Mouse (Mus musculus) layer of hippocampus, adult 9-11 months (tissue): Measurements from ENCODE around the gene 6430548M08Rik.

Experiments
- DNase-seq: peaks from one replicate; pipeline ENCODE4 v3.0.0; 2022

Gene 6430548M08Rik

DNA sequence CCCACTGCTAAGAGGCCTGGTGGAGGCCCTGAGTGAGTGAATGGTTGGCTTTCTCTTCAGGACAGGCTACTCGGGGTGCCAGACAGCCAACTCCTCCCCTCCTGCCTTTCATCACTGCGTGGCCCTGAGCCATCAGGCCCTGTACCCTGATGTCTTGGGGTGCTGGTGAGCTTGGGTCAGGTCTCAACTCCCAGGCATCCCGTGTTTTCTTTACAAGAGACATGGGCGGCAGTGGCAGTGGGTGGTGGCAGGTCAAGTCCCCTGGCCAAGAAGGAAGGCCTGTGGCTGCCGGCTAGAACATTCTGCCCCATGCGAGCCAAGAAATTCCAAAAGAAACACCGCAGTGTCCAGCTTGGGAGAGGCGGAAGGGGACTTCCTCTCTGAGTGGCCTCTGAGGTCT is 72.5 kb downstream of the 6430548M08Rik start:
- no peak for DNase-seq

DNA sequence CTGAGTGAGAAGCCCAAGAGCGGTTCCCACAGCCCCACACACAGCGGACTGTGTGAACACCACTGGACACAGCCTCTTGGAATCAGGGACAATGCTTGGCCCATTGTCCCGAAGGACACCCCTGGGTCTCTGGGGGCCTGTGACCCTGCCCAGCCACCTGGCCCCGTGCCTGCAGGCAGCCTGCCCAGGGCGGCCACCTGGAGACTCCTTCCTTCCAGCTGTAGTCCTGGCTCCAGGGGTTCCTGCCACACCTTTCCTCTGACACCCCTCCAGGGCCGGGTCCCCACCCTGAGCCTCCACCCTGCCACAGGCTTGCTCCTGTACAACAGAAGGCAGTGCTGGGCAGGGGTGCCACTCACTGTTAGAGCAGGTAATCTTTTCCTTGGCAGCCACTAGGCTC is 74.6 kb downstream of the 6430548M08Rik start:
- DNase-seq: no peak

GRCm38 (mm10) chr8:120189440-120189839 is 75.5 kb downstream of the 6430548M08Rik start:
- no peak for DNase-seq

- DNase-seq: no peak
These were observed 76.3 kb downstream of the 6430548M08Rik start for GRCm38 (mm10) chr8:120190107-120190809.

- peak; percentile 88 for DNase-seq
These were observed 77.0 kb downstream of the 6430548M08Rik start for GRCm38 (mm10) chr8:120190810-120191413.

- DNase-seq: no peak
These were observed 77.7 kb downstream of the 6430548M08Rik start for GRCm38 (mm10) chr8:120191633-120192032.

DNA sequence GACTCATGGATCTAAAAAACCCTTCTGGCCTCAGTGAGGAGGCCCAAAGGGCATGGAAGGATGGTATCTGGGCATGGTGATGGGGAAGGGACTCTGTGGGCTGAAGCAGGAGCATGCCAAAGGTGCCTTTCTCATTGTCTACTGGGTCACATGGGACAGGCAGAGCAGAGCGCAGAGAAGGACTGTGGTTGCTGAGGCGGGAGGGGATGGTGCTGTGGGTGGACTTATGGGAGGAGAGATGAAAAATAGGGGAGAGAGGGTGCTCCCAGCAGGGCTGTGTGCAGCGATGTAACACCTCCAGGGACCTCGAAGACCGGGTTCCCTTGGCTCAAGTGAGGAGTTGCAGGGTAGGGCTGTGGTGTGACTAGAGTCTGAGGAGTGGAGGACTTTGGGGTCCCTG is 78.2 kb downstream of the 6430548M08Rik start:
- no peak for DNase-seq

- no peak for DNase-seq
These were observed 87.4 kb downstream of the 6430548M08Rik start for GRCm38 (mm10) chr8:120201351-120201750.

DNA sequence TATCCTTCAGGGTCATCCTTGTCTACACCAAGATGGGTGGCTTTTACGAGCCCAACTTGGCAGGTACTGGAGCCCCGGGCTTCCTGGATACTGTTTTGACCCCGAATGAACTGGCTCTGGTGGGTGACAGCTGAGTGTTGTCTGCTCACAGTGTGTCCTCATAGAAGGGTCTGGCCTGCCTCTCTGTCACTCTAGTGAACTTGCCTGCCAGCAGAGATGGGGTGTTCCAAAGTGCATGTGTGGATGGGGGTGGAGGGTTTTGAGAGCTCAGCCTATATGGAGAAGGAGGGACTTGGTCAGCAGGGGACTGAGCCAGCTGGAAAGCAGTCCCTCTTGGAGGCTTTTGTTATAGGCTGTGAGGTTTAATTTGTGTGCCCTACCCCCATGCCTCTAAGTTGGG is 88.6 kb downstream of the 6430548M08Rik start:
- no peak for DNase-seq

- no peak for DNase-seq
These were observed 90.9 kb downstream of the 6430548M08Rik start for GRCm38 (mm10) chr8:120204736-120205360.

GRCm38 (mm10) chr8:120205916-120206315 is 92.0 kb downstream of the 6430548M08Rik start:
- DNase-seq: no peak

- DNase-seq: no peak
These were observed 93.4 kb downstream of the 6430548M08Rik start for GRCm38 (mm10) chr8:120207364-120207763.

GRCm38 (mm10) chr8:120208113-120208512 is 94.2 kb downstream of the 6430548M08Rik start:
- DNase-seq: no peak

DNA sequence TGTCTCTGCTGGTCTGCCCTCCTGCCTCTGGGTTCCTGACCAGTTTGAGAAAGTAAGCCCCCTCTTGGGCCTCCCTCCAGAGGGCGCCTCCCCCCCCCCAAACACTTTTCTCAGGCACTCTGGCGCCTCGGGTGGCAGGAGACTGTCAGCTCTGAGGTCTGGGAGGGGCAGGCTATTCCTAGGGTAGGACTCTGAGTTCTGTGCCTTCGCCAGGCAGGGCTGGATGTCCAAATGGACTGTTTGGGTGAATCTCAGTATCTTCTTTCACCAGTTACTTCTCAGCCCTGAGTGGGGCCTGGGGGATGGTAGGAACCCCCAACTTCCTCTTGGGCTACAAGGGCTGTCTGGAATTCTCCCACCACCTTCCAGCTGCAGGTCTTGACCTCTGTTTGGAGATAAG is 97.4 kb downstream of the 6430548M08Rik start:
- no peak for DNase-seq

GRCm38 (mm10) chr8:120212596-120212995 is 98.6 kb downstream of the 6430548M08Rik start:
- DNase-seq: no peak

GRCm38 (mm10) chr8:120213229-120213628 is 99.3 kb downstream of the 6430548M08Rik start:
- DNase-seq: no peak

- no peak for DNase-seq
These were observed 100.0 kb downstream of the 6430548M08Rik start for GRCm38 (mm10) chr8:120213939-120214338.
